Mouse (Mus musculus) embryonic fibroblast, embryonic 13.5 days (primary cell): ENCODE data around the gene Olfr524. TPM values are rescaled to one million over a fixed set of nuclear protein-coding genes. Genes with fewer than 3 reads are reported as not detected.

Source experiments
- H3K27ac ChIP-seq: 2 replicates; pipeline ENCODE4 v1.5.1; 2012; ENCODE audit warnings: low read length, control low read depth, inconsistent platforms; ENCODE audit not compliant: insufficient read depth
- H3K4me1 ChIP-seq: 2 replicates; pipeline ENCODE4 v1.6.1; 2011; ENCODE audit warnings: low read length; ENCODE audit not compliant: control insufficient read depth, insufficient read depth
- H3K4me3 ChIP-seq: 2 replicates; pipeline ENCODE4 v1.5.1; 2011; ENCODE audit warnings: mild to moderate bottlenecking, control low read depth, low read length; ENCODE audit not compliant: insufficient read depth
- CTCF ChIP-seq: IDR thresholded peaks from 2 replicates; pipeline ENCODE4 v1.5.1; 2011; ENCODE audit warnings: mild to moderate bottlenecking, control low read depth, low read length, moderate library complexity, borderline replicate concordance; ENCODE audit not compliant: insufficient read depth
- POLR2A ChIP-seq: IDR thresholded peaks from 2 replicates; pipeline ENCODE4 v1.6.1; 2011; ENCODE audit warnings: low read depth, mild to moderate bottlenecking, control low read depth, low read length, moderate library complexity
- polyA plus RNA-seq: library from polyadenylated mRNA; stranded (reverse); fragments of >200 nt; gene quantifications from 2 replicates; pipeline ENCODE4 v1.2.4, GENCODE M21; 2011; ENCODE audit warnings: low read depth; ENCODE audit not compliant: missing spikeins, insufficient read length

Gene Olfr524
- not detected in 2 replicates for polyA plus RNA-seq

DNA sequence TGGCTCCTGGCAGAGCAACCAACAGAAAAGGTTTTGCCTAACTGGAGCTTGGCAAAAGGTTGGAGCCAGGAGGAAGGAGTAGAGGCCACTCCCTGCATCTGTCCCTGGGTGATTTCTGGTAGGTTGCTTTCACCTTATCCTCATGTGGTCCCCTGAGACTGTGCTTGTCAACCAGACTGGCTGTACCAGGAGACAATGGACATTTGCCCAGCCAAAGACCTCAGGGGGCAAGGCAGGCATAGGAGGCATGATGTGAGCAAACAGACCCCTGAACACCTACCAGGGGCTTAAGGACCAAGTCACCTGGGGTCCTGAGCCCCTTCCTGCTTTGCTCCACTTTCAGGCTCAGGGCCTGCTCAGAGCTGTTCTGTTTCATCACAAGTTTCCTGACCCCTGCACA, at the start of gene Olfr524:
Olfr524 (minus strand) TSS at position 101 of the 400 bp plus-strand sequence.
- no peak within 1 kb of the TSS for H3K4me3 ChIP-seq
- no peak within 1 kb of the TSS for H3K27ac ChIP-seq
- H3K4me1 ChIP-seq = no peaks in the 10 kb centered on the region
- no peak for TF ChIP-seq POLR2A
- no peak for TF ChIP-seq CTCF

- H3K4me1 ChIP-seq = no peaks in the 10 kb centered on the region
- TF ChIP-seq CTCF (no peak), POLR2A (no peak)
- no peak overlapping the region for H3K4me3 ChIP-seq
- no peak overlapping the region for H3K27ac ChIP-seq
Observed at GRCm38 (mm10) chr7:140253780-140254299, 48.1 kb upstream of the Olfr524 start.

DNA sequence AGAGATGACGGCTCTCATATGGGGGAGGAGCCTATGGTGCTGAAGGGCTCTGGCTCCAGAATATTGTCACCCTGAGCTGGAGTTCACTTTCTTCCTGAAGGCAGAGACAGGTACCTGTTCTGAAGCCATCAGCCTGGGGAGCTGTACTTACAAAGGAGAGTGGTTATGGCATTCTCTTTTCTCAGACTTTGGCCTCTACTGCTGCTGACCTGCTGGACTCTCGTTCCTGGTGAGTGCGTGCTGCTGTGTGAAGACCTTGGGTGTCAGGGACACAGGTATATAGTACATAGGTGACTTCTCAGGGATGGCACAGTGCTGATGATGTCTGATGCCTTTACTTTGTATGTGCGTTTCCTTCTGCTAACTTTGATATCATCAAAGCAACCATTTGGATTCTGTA, 41.5 kb upstream of the Olfr524 start, which contains the start of gene 5830411N06Rik:
5830411N06Rik (plus strand) TSS at position 69 of the 400 bp plus-strand sequence.
- H3K4me3 ChIP-seq = no peak within 1 kb of the TSS
- no peak within 1 kb of the TSS for H3K27ac ChIP-seq
- H3K4me1 ChIP-seq = no peaks in the 10 kb centered on the region
- no peak for TF ChIP-seq CTCF
- TF ChIP-seq POLR2A = no peak

DNA sequence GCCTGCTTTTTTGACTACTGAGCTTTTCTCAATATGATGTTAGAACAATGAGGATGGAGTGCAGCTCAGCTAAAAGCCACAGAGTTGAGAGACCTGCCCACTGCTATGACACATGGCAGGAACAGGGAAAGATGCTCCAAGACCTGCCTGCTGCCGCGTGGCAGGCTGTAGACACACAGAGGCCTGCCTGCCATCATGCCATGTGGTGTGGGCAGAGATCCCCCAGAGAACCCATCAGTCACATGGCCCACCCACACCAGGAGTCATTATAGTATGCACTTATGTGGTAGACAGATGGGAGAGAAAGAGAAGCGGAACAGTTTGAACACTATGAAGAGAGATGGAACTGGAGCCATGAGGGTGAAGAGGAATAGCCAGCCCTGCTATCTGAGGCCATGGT, 27.9 kb upstream of the Olfr524 start:
- no peaks in the 10 kb centered on the region for H3K4me1 ChIP-seq
- TF ChIP-seq CTCF (no peak), POLR2A (no peak)
- H3K4me3 ChIP-seq = no peak overlapping the region
- H3K27ac ChIP-seq = no peak overlapping the region

DNA sequence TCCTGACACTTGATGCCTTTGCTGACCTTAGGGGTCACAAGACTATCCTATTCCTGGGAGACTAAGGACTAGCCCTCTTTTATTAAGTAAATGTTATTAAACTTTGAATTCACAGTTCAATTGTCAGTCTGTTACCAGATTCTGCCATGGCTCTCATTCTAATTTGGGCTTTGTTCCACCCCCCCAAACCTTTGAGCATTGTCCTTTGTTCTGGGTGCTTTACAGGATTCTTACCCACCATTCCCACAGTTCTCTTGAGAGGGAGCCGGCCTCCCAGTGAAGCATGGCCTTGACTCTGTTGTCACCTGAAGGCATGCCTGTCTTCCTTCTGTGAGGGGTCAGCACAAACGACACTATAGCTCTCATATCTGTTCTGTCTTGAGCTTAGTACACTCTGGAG, 25.3 kb upstream of the Olfr524 start:
- Histone ChIP-seq H3K4me1 (no peaks in the 10 kb centered on the region), H3K27ac (no peak overlapping the region), H3K4me3 (no peak overlapping the region)
- TF ChIP-seq CTCF = no peak
- no peak for TF ChIP-seq POLR2A

DNA sequence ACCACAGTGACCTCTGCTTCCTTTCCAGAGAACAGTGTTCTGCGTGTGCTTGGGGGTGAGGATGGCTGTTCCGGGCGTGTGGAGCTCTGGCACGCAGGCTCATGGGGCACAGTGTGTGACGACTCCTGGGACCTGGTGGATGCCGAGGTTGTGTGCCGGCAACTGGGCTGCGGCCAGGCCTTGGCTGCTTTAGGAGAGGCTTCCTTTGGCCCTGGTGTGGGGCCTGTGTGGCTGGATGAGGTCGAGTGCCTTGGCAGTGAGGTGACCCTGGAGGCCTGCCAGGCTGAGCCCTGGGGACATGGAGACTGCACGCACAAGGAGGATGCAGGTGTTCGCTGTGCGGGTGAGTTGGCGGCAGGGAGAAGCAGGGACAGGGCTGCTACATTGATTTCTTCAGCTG, 22.7 kb upstream of the Olfr524 start:
- Histone ChIP-seq H3K27ac (no peak overlapping the region), H3K4me3 (no peak overlapping the region), H3K4me1 (no peaks in the 10 kb centered on the region)
- TF ChIP-seq CTCF (no peak), POLR2A (no peak)

DNA sequence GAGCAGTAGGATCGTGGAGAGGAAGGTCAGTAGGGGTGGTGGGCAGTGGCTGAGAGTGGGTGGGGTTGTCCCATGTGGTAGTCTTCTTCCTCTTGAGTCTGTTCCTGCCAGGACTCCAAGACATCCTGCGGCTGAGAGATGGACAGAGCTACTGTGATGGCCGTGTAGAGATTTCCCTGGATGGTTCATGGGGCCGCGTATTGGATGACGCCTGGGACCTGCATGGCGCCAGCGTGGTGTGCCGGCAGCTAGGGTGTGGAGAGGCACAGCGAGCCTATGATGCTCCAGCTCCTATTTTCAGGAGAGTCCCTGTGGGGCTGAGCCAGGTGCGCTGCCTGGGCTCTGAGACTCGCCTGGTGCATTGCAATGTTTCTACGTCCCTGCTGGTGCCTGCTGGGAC, 18.4 kb upstream of the Olfr524 start:
- Histone ChIP-seq H3K4me3 (no peak overlapping the region), H3K27ac (no peak overlapping the region), H3K4me1 (no peaks in the 10 kb centered on the region)
- TF ChIP-seq POLR2A = no peak
- TF ChIP-seq CTCF = no peak

DNA sequence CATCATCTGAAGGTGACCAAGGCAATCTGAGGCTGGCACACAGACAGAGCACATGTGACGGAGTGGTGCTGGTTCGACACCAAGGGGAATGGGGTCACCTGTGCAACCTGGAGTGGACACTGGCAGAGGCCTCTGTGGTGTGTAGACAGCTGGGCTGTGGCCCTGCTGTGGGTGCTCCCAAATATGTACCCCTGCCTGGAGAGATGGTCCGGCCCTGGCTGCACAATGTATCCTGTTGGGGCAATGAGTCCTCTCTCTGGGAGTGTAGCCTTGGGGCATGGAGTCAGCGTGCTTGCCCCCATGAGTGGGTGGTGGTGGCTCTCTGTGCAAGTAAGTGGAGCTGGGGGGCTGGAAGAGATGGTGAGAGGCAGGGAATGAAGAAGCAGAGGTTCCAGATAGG, 14.6 kb upstream of the Olfr524 start:
- no peak for TF ChIP-seq POLR2A
- no peak for TF ChIP-seq CTCF
- H3K27ac ChIP-seq = no peak overlapping the region
- H3K4me1 ChIP-seq = no peaks in the 10 kb centered on the region
- H3K4me3 ChIP-seq = no peak overlapping the region

- TF ChIP-seq POLR2A (no peak), CTCF (no peak)
- Histone ChIP-seq H3K4me3 (no peak overlapping the region), H3K4me1 (no peaks in the 10 kb centered on the region), H3K27ac (no peak overlapping the region)
Observed at GRCm38 (mm10) chr7:140219268-140219667, 13.5 kb upstream of the Olfr524 start.

GRCm38 (mm10) chr7:140217967-140218366, 12.2 kb upstream of the Olfr524 start, which contains the start of gene Cd163l1:
TSS of gene Cd163l1 (plus strand) at chr7:140218267.
- H3K27ac ChIP-seq = no peak within 1 kb of the TSS
- no peak within 1 kb of the TSS for H3K4me3 ChIP-seq
- no peaks in the 10 kb centered on the region for H3K4me1 ChIP-seq
- TF ChIP-seq POLR2A = no peak
- no peak for TF ChIP-seq CTCF

DNA sequence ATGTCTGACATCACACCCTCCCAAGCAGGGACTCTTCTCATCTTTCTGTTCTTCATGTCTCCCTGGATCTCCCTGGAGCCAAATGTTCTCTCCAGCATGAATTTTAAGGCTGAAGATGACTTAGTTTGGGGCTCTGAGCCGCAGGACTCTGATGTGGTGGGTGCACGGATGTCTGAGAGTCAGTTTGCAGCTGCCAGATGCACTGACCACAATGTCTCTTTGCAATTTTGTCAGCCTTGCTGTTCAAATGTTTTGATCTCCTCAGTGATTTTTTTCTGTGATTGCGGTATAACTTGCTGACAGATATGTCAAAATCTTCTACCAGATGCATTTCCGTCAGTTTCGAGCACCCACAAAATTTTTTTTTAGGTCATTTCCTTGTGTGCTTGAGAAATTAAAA, 8.1 kb upstream of the Olfr524 start:
- no peak overlapping the region for H3K27ac ChIP-seq
- no peaks in the 10 kb centered on the region for H3K4me1 ChIP-seq
- no peak overlapping the region for H3K4me3 ChIP-seq
- TF ChIP-seq CTCF (no peak), POLR2A (no peak)
